Mouse (Mus musculus) ES-Bruce4 (cell line): ENCODE data around the gene Vsir. TPM values are rescaled to one million over a fixed set of nuclear protein-coding genes. Genes with fewer than 3 reads are reported as not detected.

Experiments
- H3K27ac ChIP-seq: 2 replicates; pipeline ENCODE4 v1.5.1; 2012; ENCODE audit warnings: low read length, inconsistent platforms; ENCODE audit not compliant: insufficient read depth
- H3K27me3 ChIP-seq: 2 replicates; pipeline ENCODE4 v1.6.1; 2012; ENCODE audit warnings: mild to moderate bottlenecking, low read length, inconsistent platforms; ENCODE audit not compliant: control insufficient read depth, poor library complexity, insufficient read depth, severe bottlenecking
- H3K36me3 ChIP-seq: 2 replicates; pipeline ENCODE4 v1.6.1; 2012; ENCODE audit warnings: inconsistent platforms, mild to moderate bottlenecking, low read length, moderate library complexity; ENCODE audit not compliant: control insufficient read depth, poor library complexity, insufficient read depth, severe bottlenecking
- H3K4me1 ChIP-seq: one replicate; pipeline ENCODE4 v1.8.1; 2011; ENCODE audit warnings: low read length; ENCODE audit not compliant: control insufficient read depth, insufficient read depth
- H3K4me3 ChIP-seq: 2 replicates; pipeline ENCODE4 v1.5.1; 2011; ENCODE audit warnings: low read depth, mild to moderate bottlenecking, low read length
- H3K9ac ChIP-seq: 2 replicates; pipeline ENCODE4 v1.6.1; 2012; ENCODE audit warnings: low read depth, mild to moderate bottlenecking, inconsistent platforms; ENCODE audit not compliant: poor library complexity, severe bottlenecking
- H3K9me3 ChIP-seq: replicated peaks from 2 replicates; pipeline ENCODE4 v1.6.1; 2012; ENCODE audit warnings: mild to moderate bottlenecking, low read length, inconsistent platforms; ENCODE audit not compliant: control insufficient read depth, poor library complexity, insufficient read depth, severe bottlenecking
- CTCF ChIP-seq: IDR thresholded peaks from one replicate; pipeline ENCODE4 v1.8.1; 2011; ENCODE audit warnings: low read depth, low read length
- EP300 ChIP-seq: IDR thresholded peaks from 2 replicates; pipeline ENCODE4 v1.6.1; 2011; ENCODE audit warnings: low read depth, low read length; ENCODE audit not compliant: insufficient read depth
- POLR2A ChIP-seq: IDR thresholded peaks from one replicate; pipeline ENCODE4 v1.8.1; 2011; ENCODE audit warnings: low read length; ENCODE audit not compliant: insufficient read depth
- polyA plus RNA-seq: library from polyadenylated mRNA; stranded (reverse); fragments of >200 nt; gene quantifications from 2 replicates; pipeline ENCODE4 v1.2.4, GENCODE M21; 2011; ENCODE audit warnings: low read depth; ENCODE audit not compliant: missing spikeins, insufficient read depth, insufficient read length

Gene Vsir
- polyA plus RNA-seq, 1 experiment, result 4.5 TPM

DNA sequence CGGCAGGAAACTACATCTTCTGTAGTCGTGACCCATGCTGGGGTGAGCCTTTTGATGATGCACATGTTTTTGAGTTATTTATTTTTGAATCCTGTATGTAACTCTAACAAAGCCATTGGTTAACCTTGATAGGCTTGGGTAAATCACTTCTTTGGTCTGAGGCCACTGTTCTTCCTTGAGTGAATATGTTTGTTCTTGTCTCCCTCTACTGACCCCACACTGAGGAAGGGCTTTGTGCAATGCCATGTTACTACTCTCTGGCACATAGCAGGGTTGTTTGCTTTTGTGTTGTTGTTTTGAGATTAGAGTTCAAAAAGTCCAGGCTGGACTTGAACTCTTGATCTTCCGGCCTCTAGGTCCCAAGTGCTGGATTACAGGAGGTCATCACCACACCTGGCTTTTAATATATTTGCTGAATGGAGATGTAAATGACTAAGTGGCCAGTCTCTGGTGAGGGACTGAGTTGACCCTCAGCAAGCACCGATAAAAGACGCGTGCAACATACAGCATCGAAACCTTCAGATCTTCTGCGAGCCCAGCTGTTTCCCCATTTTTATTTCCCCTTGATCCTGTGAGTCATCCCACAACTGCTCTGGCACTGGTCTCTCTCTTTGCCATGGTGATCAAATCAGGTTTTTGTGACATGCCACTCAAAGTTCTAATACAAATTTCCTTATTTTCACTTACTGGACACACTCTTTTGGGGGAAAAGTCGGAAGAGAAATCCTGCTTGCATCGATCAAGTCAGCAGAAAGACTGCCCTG is 51.6 kb downstream of the Vsir start:
- Histone ChIP-seq H3K9me3 (no peaks in the 10 kb centered on the region), H3K27me3 (no peaks in the 10 kb centered on the region), H3K9ac (no peak overlapping the region), H3K4me1 (no peaks in the 10 kb centered on the region), H3K36me3 (no peaks in the 10 kb centered on the region), H3K4me3 (no peak overlapping the region), H3K27ac (no peak overlapping the region)
- TF ChIP-seq CTCF, result no peak
- no peak for TF ChIP-seq EP300
- no peak for TF ChIP-seq POLR2A

DNA sequence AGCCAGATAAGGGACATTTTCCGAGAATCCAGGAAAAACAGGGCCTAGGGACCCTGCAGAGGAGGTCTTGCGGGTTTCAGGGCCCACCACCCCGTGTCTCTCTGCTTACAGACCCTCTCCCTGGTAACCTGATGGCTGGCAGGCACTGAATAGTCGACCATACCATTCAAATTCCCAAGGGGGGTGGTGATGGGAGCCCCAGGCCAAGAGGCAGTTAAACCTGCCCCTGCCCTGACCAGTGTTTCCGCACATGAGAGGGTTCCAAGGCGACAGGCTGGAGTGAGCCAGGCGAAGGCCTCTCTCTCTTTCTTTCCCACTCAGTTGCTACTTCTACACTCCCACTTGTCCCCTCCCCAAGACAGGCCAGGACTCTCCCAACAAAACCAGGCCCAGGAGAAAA is 52.8 kb downstream of the Vsir start, which contains the start of gene Gm17455:
TSS of gene Gm17455 (plus strand) at position 278 of the 400 bp plus-strand sequence.
- Histone ChIP-seq H3K9ac (no peak within 1 kb of the TSS), H3K4me3 (no peak within 1 kb of the TSS), H3K27ac (no peak within 1 kb of the TSS)

DNA sequence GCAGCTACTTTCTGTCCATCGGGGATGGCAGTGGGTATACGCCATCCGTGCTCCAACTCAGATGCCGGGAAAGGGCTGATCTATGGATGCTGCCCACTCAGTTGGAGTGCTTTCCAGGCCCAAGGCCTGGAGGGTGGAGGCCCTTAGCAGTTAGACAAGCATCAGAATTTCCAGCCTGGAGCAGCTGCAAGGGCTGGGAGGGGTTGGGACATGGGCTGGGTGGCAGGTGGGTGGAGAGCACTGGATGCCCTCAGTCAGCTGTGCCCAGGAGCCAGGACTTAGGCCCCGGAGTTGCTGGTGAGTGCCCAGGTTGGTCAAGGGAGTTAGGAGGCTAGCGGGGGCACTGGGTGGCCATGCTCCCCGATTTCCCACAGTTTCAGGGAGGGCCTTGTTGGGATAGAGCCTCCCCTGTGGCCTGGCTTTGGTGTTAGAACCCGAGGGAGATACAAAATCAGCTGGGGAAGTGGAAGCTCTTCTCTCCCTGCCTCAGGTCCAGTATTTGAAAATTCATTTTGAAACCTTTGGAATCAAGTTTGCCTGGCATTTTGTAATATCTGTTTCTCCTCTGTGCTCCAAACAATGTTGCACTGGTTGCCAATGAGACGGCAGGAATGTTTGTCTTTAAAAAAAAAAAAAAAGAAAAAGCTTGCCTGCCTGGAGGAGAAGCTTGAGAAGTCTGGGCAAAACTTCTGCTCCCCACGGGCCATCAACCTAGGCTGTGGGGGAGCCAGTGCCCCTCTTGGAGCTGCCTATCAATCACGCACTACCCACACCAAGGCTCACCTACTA is 54.0 kb downstream of the Vsir start:
- Histone ChIP-seq H3K9me3 (no peaks in the 10 kb centered on the region), H3K36me3 (no peaks in the 10 kb centered on the region), H3K27ac (no peak overlapping the region), H3K4me1 (no peaks in the 10 kb centered on the region), H3K27me3 (no peaks in the 10 kb centered on the region), H3K9ac (no peak overlapping the region), H3K4me3 (no peak overlapping the region)
- TF ChIP-seq EP300, result no peak
- no peak for TF ChIP-seq POLR2A
- TF ChIP-seq CTCF, result no peak

More for the DNA sequence above, 52.8 kb downstream of the Vsir start, which contains the start of gene Gm17455:
- H3K9me3 ChIP-seq, result no peaks in the 10 kb centered on the region
- H3K36me3 ChIP-seq, result no peaks in the 10 kb centered on the region
- H3K27me3 ChIP-seq, result no peaks in the 10 kb centered on the region
- H3K4me1 ChIP-seq, result no peaks in the 10 kb centered on the region
- TF ChIP-seq CTCF (no peak), EP300 (no peak), POLR2A (no peak)

DNA sequence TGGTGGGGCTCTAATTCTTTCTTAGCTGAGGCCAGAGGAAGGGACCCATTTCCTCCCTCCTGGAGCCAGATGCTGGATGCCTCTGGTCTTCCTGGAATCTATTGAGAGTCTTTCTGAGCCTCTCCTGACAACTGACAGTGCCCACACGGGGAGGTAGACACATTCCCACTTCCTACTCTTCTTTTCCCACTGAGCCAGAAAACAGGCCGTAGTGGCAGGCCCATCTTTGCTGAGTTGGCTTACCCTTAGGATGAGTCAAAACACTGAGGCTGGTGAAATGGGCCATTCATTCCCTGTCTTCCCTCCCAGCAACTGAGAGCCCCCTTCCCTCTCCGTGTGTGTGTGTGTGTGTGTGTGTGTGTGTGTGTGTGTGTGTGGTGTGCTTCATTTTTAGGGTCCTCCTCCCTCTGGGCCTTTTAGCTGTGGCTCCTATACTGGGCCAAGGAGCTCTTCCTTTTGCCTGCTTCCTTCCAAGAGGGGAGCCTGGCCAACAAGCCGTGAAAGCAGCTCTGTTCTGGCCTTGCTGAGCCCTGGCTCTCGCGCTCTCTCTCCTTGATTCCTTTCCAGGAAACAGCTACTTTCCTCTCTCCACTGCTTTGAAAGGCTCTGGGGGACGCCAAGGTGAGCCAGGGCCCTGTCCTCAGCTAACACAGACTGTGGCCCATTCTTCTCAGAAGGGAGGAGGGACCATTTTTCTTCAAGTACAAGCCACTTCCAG is 59.0 kb downstream of the Vsir start:
- H3K4me1 ChIP-seq, result no peaks in the 10 kb centered on the region
- H3K9ac ChIP-seq, result no peak overlapping the region
- H3K27ac ChIP-seq, result no peak overlapping the region
- H3K4me3 ChIP-seq, result no peak overlapping the region
- no peaks in the 10 kb centered on the region for H3K27me3 ChIP-seq
- TF ChIP-seq POLR2A, result no peak
- no peak for TF ChIP-seq EP300
- TF ChIP-seq CTCF, result no peak
- no peaks in the 10 kb centered on the region for H3K36me3 ChIP-seq
- H3K9me3 ChIP-seq, result no peaks in the 10 kb centered on the region

DNA sequence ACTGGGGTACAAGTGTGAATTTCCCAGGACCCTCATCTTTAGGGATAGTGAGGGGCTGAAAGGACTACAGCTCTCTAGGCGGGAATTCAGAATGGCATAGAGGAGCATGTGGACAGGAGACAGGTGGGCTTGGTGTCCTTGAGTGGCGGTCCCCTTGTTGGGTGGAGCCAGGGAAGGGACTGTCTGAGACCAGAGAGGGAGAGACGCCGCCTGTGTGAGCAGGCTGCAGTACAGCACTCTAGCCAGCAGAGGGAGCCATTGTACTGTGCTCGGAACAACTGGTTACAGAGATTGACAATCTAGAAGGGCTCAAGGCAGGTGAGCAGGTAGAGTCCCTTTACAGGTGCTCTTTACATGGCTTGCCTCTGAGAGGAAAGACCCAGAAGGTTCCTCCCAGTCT is 61.2 kb downstream of the Vsir start:
- Histone ChIP-seq H3K4me1 (no peaks in the 10 kb centered on the region), H3K4me3 (no peak overlapping the region), H3K27ac (no peak overlapping the region), H3K36me3 (no peaks in the 10 kb centered on the region), H3K9ac (no peak overlapping the region), H3K9me3 (no peaks in the 10 kb centered on the region), H3K27me3 (no peaks in the 10 kb centered on the region)
- TF ChIP-seq EP300 (no peak), CTCF (peak; percentile 97), POLR2A (no peak)
